Mouse (Mus musculus) MEL (cell line): ENCODE measurements at regions not wholly inside any gene's neighbourhood (a gene's known extent, or its start where the extent isn't known, plus 50 kb on each side); places are given as distances from the start of the nearest gene placed in this dataset.

ENCODE experiments used
- BHLHE40 ChIP-seq: IDR thresholded peaks from 2 replicates; pipeline ENCODE4 v1.6.1; 2012; ENCODE audit warnings: low read depth, mild to moderate bottlenecking, inconsistent platforms, low read length, improper control_type of control experiment, borderline replicate concordance
- CTCF ChIP-seq, 3 experiments: IDR thresholded peaks in 2 of 3; conservative IDR thresholded peaks in 1 of 3; 2 replicates each; pipeline ENCODE4 v1.5.1; 2011 to 2012; ENCODE audit warnings: low read length in 3 of 3, low read depth in 2 of 3, mild to moderate bottlenecking in 2 of 3, improper control_type of control experiment in 1 of 3, inconsistent platforms in 1 of 3, mixed read lengths in 1 of 3, moderate library complexity in 1 of 3; ENCODE audit not compliant: control insufficient read depth in 1 of 3, insufficient read depth in 1 of 3, poor library complexity in 1 of 3, severe bottlenecking in 1 of 3
- ELF1 ChIP-seq: IDR thresholded peaks from 2 replicates; pipeline ENCODE4 v1.6.1; 2014; ENCODE audit warnings: low read depth, mild to moderate bottlenecking, inconsistent platforms, low read length, improper control_type of control experiment, moderate library complexity
- MXI1 ChIP-seq: IDR thresholded peaks from 2 replicates; pipeline ENCODE4 v1.6.1; 2011; ENCODE audit warnings: mild to moderate bottlenecking, low read depth, low read length, improper control_type of control experiment
- POLR2A ChIP-seq, 2 experiments: IDR thresholded peaks; 2 replicates each; pipeline ENCODE4 v1.6.1; 2011 to 2012; ENCODE audit warnings: low read length in 2 of 2, mild to moderate bottlenecking in 2 of 2, control low read depth in 1 of 2, improper control_type of control experiment in 1 of 2, low read depth in 1 of 2, moderate library complexity in 1 of 2; ENCODE audit not compliant: control insufficient read depth in 1 of 2, insufficient read depth in 1 of 2, poor library complexity in 1 of 2
- SIN3A ChIP-seq: IDR thresholded peaks from 2 replicates; pipeline ENCODE4 v1.6.1; 2012; ENCODE audit warnings: low read length, improper control_type of control experiment, inconsistent platforms
- USF2 ChIP-seq, 2 experiments: IDR thresholded peaks; 2 replicates each; pipeline ENCODE4 v1.6.1; 2011 to 2012; ENCODE audit warnings: improper control_type of control experiment in 2 of 2, low read length in 2 of 2, borderline replicate concordance in 1 of 2, inconsistent platforms in 1 of 2, low read depth in 1 of 2, mild to moderate bottlenecking in 1 of 2; ENCODE audit not compliant: insufficient read depth in 1 of 2
- ZNF384 ChIP-seq: IDR thresholded peaks from 2 replicates; pipeline ENCODE4 v1.6.1; 2012; ENCODE audit warnings: low read depth, mild to moderate bottlenecking, inconsistent platforms, low read length, improper control_type of control experiment

DNA sequence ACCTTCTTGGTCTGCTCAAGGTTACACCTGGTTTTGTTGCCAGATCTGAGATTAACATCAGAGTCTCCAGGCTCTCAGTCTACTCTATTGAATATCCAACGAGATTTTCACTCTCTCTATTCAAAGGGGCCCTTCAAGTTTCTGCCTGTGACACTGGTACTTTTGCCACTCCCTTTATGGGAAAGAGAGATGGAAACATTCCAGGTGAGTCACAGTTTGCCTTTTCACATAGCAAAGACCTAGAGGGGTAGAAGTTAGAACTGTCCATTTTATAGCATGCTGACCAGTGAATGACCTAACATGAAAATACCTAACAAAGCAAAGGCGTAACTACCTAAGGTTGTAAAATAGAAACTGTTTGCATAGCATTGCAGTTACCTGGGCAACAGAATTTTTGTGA lies 250.4 kb upstream of the N6amt1 start:
- TF ChIP-seq POLR2A (IDR thresholded peaks at IDR 0.05; ENCODE audit: control insufficient read depth in 1 of 2, insufficient read depth in 1 of 2, low read depth in 1 of 2, low read length in 2 of 2, poor library complexity in 1 of 2) (no peak), BHLHE40 (no peak), CTCF (IDR thresholded peaks at IDR 0.05 in 2 of 3, conservative IDR thresholded peaks at IDR 0.05 in 1 of 3; ENCODE audit: control insufficient read depth in 1 of 3, insufficient read depth in 1 of 3, low read depth in 2 of 3, low read length in 3 of 3, poor library complexity in 1 of 3, severe bottlenecking in 1 of 3) (no peak), ZNF384 (no peak), SIN3A (no peak), USF2 (IDR thresholded peaks at IDR 0.05; ENCODE audit: borderline replicate concordance in 1 of 2, insufficient read depth in 1 of 2, low read depth in 1 of 2, low read length in 2 of 2) (no peak), MXI1 (no peak), ELF1 (no peak)
